Mouse (Mus musculus) midbrain, postnatal 0 days (tissue): ENCODE data around the gene Faim. TPM values are rescaled to one million over a fixed set of nuclear protein-coding genes. Genes with fewer than 3 reads are reported as not detected.

Experiments
- ATAC-seq: fragments of 200-750 bp; cut with Nextera tagmentation; 2 replicates; pipeline ENCODE4 v1.8.0; 2017; ENCODE audit warnings: moderate number of reproducible peaks, mild to moderate bottlenecking, moderate TSS enrichment, moderate library complexity; ENCODE audit not compliant: low FRiP score
- DNase-seq: peaks from one replicate; pipeline ENCODE4 v3.0.0-alpha.2; 2015; ENCODE audit warnings: low spot score
- H3K27ac ChIP-seq: fragments of 300-500 bp; sonication (generic); 2 replicates; pipeline ENCODE4 v1.5.1; 2014; ENCODE audit warnings: low read depth, mild to moderate bottlenecking, low read length, mixed read lengths
- H3K27me3 ChIP-seq: fragments of 300-500 bp; sonication (generic); 2 replicates; pipeline ENCODE4 v1.6.1; 2014; ENCODE audit warnings: low read length, control low read depth, mixed read lengths; ENCODE audit not compliant: insufficient read depth
- H3K36me3 ChIP-seq: fragments of 300-500 bp; sonication (generic); 2 replicates; pipeline ENCODE4 v1.6.1; 2014; ENCODE audit warnings: low read length, control low read depth, mixed read lengths; ENCODE audit not compliant: insufficient read depth
- H3K4me1 ChIP-seq: fragments of 300-500 bp; sonication (generic); 2 replicates; pipeline ENCODE4 v1.6.1; 2014; ENCODE audit warnings: mild to moderate bottlenecking, control low read depth, antibody characterized with exemption, low read length, mixed read lengths; ENCODE audit not compliant: insufficient read depth
- H3K4me2 ChIP-seq: fragments of 300-500 bp; sonication (generic); 2 replicates; pipeline ENCODE4 v1.6.1; 2014; ENCODE audit warnings: low read depth, mild to moderate bottlenecking, low read length, mixed read lengths; ENCODE audit not compliant: poor library complexity, severe bottlenecking
- H3K4me3 ChIP-seq: fragments of 300-500 bp; sonication (generic); 2 replicates; pipeline ENCODE4 v1.5.1; 2014; ENCODE audit warnings: low read depth, mild to moderate bottlenecking, low read length, moderate library complexity
- H3K9ac ChIP-seq: fragments of 300-500 bp; sonication (generic); replicated peaks from 2 replicates; pipeline ENCODE4 v1.6.1; 2014; ENCODE audit warnings: mild to moderate bottlenecking, low read length, moderate library complexity, mixed read lengths; ENCODE audit not compliant: poor library complexity, severe bottlenecking
- H3K9me3 ChIP-seq: fragments of 300-500 bp; sonication (generic); 2 replicates; pipeline ENCODE4 v1.6.1; 2016; ENCODE audit warnings: low read length, control low read depth
- CTCF ChIP-seq: IDR thresholded peaks from 2 replicates; pipeline ENCODE4 v1.5.1; 2016; ENCODE audit warnings: antibody characterized with exemption, mild to moderate bottlenecking
- WGBS: fragments of 180-500 bp; shearing (Covaris S2); extraction: QIAGEN DNeasy Blood & Tissue Kit; methylation state at CpG from one replicate; pipeline ENCODE4 v1.1.7; 2014; 5-methylcytosine and 5-hydroxymethylcytosine counted together
- polyA plus RNA-seq: library from polyadenylated mRNA; unstranded; fragments of >200 nt; fragmentation: Nextera tagmentation; extraction: Ambion mirVana; gene quantifications from 2 replicates; pipeline ENCODE4 v1.2.1, GENCODE M21; 2015
- total RNA-seq: library from RNA; depleted of rRNA; stranded (reverse); fragments of >200 nt; gene quantifications from 2 replicates; pipeline ENCODE4 v1.2.3, GENCODE M21; 2014

Gene Faim
- total and polyA plus RNA-seq, 2 experiments from 2014 or later: 55.7 to 109 TPM

GRCm38 (mm10) chr9:99021166-99021565, 35.0 kb downstream of the Faim start:
- H3K4me2 ChIP-seq: no peak overlapping the region
- H3K9me3 ChIP-seq: no peaks in the 10 kb centered on the region
- H3K4me1 ChIP-seq: no peaks in the 10 kb centered on the region
- 36% methylated on average over 5 of the region's 5 CpGs for WGBS
- no peaks in the 10 kb centered on the region for H3K36me3 ChIP-seq
- no peak overlapping the region for H3K9ac ChIP-seq
- no peak for TF ChIP-seq CTCF
- ATAC-seq (no peak), DNase-seq (no peak)
- H3K27ac ChIP-seq: no peak overlapping the region
- H3K27me3 ChIP-seq: no peaks in the 10 kb centered on the region
- no peak overlapping the region for H3K4me3 ChIP-seq

GRCm38 (mm10) chr9:99021751-99022150, 35.6 kb downstream of the Faim start:
- Histone ChIP-seq H3K4me3 (no peak overlapping the region), H3K9ac (no peak overlapping the region), H3K4me2 (no peak overlapping the region), H3K36me3 (no peaks in the 10 kb centered on the region), H3K4me1 (no peaks in the 10 kb centered on the region), H3K27me3 (no peaks in the 10 kb centered on the region), H3K9me3 (no peaks in the 10 kb centered on the region), H3K27ac (no peak overlapping the region)
- DNase-seq: no peak
- ATAC-seq: no peak
- no peak for TF ChIP-seq CTCF
- WGBS: 84% methylated on average over 4 of the region's 4 CpGs

GRCm38 (mm10) chr9:99032031-99032430, 45.9 kb downstream of the Faim start:
- H3K27ac ChIP-seq: no peak overlapping the region
- WGBS: 76% methylated on average over 8 of the region's 8 CpGs
- H3K9ac ChIP-seq: no peak overlapping the region
- ATAC-seq (no peak), DNase-seq (no peak)
- H3K4me3 ChIP-seq: no peak overlapping the region
- no peaks in the 10 kb centered on the region for H3K27me3 ChIP-seq
- H3K9me3 ChIP-seq: no peaks in the 10 kb centered on the region
- TF ChIP-seq CTCF: no peak
- no peaks in the 10 kb centered on the region for H3K4me1 ChIP-seq
- 0 out of 2 replicates have a peak, but pooled peaks cover 4% of the 10 kb centered on the region for H3K36me3 ChIP-seq
- no peak overlapping the region for H3K4me2 ChIP-seq

GRCm38 (mm10) chr9:99034111-99034510, 47.9 kb downstream of the Faim start:
- H3K4me1 ChIP-seq: no peaks in the 10 kb centered on the region
- DNase-seq (peak; percentile 9), ATAC-seq (peak; percentile 54; the same call in 1 of the 2 replicates)
- H3K27ac ChIP-seq: no peak overlapping the region
- H3K9ac ChIP-seq: no peak overlapping the region
- no peaks in the 10 kb centered on the region for H3K9me3 ChIP-seq
- H3K36me3 ChIP-seq: 0 out of 2 replicates have a peak, but pooled peaks cover 8% of the 10 kb centered on the region
- no peaks in the 10 kb centered on the region for H3K27me3 ChIP-seq
- WGBS: 81% methylated on average over 8 of the region's 8 CpGs
- no peak for TF ChIP-seq CTCF
- no peak overlapping the region for H3K4me3 ChIP-seq
- no peak overlapping the region for H3K4me2 ChIP-seq

GRCm38 (mm10) chr9:99035575-99035974, 49.4 kb downstream of the Faim start, which contains the start of gene Gm1123:
Gene Gm1123, minus strand, starts transcription at chr9:99035715.
- Histone ChIP-seq H3K4me1 (no peaks in the 10 kb centered on the region), H3K9me3 (no peaks in the 10 kb centered on the region), H3K9ac (no peak within 1 kb of the TSS), H3K27me3 (no peaks in the 10 kb centered on the region), H3K27ac (no peak within 1 kb of the TSS), H3K4me3 (no peak within 1 kb of the TSS), H3K4me2 (no peak within 1 kb of the TSS), H3K36me3 (peaks cover 13% of the 10 kb centered on the region)
- WGBS: 81% methylated on average over 12 of the region's 12 CpGs
- ATAC-seq (no peak), DNase-seq (no peak)
- TF ChIP-seq CTCF: no peak

GRCm38 (mm10) chr9:99041994-99042393, 55.8 kb downstream of the Faim start:
- no peak for TF ChIP-seq CTCF
- Histone ChIP-seq H3K9ac (no peak overlapping the region), H3K27me3 (no peaks in the 10 kb centered on the region), H3K4me3 (no peak overlapping the region), H3K4me2 (no peak overlapping the region), H3K4me1 (no peaks in the 10 kb centered on the region), H3K27ac (no peak overlapping the region), H3K36me3 (peaks cover 23% of the 10 kb centered on the region), H3K9me3 (no peaks in the 10 kb centered on the region)
- DNase-seq (no peak), ATAC-seq (no peak)
- WGBS: 83% methylated on average over 9 of the region's 9 CpGs
